Mouse (Mus musculus): Measurements from ENCODE around the gene Ptk6. TPM values are rescaled to one million over a fixed set of nuclear protein-coding genes. Genes with fewer than 3 reads are reported as not detected.
A peak's percentile ranks its signal among the peaks of the same experiment; 100 is the strongest.

Ptk6 gene
- polyA plus RNA-seq, 1 experiment from 2014 or later, result not detected

DNA sequence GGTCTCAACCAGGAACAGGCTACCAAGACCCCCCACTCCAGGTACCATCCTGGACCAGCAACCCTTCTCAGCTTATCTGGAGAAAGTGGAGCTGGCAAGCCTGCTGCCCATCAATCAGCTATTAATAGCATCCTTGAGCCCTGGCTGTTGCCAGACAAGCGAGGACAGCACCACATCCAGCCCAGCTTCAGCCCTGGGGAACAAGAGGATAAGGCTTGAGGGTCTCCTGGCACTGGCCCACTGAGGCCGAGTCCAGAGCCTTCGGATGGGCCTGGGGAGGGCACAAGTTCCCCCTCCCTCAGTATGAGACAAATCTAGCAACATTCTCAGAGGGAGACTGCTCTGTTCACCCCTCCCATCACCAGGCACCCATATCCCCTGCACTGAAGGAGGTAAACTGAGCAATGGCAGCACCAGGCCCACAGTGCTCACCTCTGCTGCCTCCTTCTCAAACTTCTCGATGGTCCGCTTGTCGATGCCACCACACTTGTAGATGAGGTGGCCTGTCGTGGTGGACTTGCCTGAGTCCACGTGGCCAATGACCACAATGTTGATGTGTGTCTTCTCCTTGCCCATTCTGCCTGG is 47.7 kb downstream of the Ptk6 start:
- Histone ChIP-seq H3K27ac (ENCODE audit: low read depth, low read length) (no peak overlapping the region), H3K36me3 (ENCODE audit: control insufficient read depth, insufficient read depth, low read length) (no peaks in the 10 kb centered on the region), H3K4me1 (ENCODE audit: control insufficient read depth, insufficient read depth, low read length) (peaks cover 6% of the 10 kb centered on the region), H3K4me3 (ENCODE audit: low read depth, low read length) (no peak overlapping the region), H3K9me3 (ENCODE audit: control insufficient read depth, low read length) (no peaks in the 10 kb centered on the region), H3K4me2 (ENCODE audit: low read depth) (no peak overlapping the region), H3K9ac (ENCODE audit: low read length) (no peak overlapping the region), H3K27me3 (ENCODE audit: control insufficient read depth, insufficient read depth, low read length) (peaks cover 31% of the 10 kb centered on the region)
- ATAC-seq (ENCODE audit: insufficient read depth, low FRiP score, low TSS enrichment), result no peak
- no peak for DNase-seq (ENCODE audit: low spot score)
- whole genome bisulfite sequencing, result 82% methylated on average over 8 of the region's 8 CpGs

DNA sequence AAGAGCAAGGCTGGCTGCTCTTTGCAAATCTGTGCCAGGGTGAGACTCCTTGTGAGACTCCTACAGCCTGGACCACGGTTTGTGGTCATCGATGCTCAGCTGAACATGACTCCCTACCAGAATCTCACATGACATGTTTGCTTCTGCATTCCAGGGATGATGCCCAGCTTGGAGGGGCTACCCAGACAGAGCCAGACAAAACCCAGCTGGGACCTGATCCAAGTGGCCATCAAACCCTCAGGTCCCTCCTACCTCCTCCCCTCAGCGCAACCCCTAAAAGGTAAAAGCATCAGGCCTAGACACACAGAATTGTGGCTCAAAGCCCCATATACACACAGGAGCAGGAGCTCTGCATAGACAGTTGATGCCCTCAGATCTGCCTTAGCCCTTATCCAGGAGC is 48.2 kb downstream of the Ptk6 start:
- WGBS, result 89% methylated on average over 3 of the region's 3 CpGs
- H3K9ac ChIP-seq (ENCODE audit: low read length), result no peak overlapping the region
- DNase-seq (ENCODE audit: low spot score) (no peak), ATAC-seq (ENCODE audit: insufficient read depth, low FRiP score, low TSS enrichment) (no peak)
- H3K4me1 ChIP-seq (ENCODE audit: control insufficient read depth, insufficient read depth, low read length), result peaks cover under 1% of the 10 kb centered on the region; the same call in 1 of the 2 replicates
- peaks cover 31% of the 10 kb centered on the region for H3K27me3 ChIP-seq (ENCODE audit: control insufficient read depth, insufficient read depth, low read length)
- no peak overlapping the region for H3K4me2 ChIP-seq (ENCODE audit: low read depth)
- H3K9me3 ChIP-seq (ENCODE audit: control insufficient read depth, low read length), result no peaks in the 10 kb centered on the region
- H3K4me3 ChIP-seq (ENCODE audit: low read depth, low read length), result no peak overlapping the region
- H3K27ac ChIP-seq (ENCODE audit: low read depth, low read length), result no peak overlapping the region
- no peaks in the 10 kb centered on the region for H3K36me3 ChIP-seq (ENCODE audit: control insufficient read depth, insufficient read depth, low read length)

DNA sequence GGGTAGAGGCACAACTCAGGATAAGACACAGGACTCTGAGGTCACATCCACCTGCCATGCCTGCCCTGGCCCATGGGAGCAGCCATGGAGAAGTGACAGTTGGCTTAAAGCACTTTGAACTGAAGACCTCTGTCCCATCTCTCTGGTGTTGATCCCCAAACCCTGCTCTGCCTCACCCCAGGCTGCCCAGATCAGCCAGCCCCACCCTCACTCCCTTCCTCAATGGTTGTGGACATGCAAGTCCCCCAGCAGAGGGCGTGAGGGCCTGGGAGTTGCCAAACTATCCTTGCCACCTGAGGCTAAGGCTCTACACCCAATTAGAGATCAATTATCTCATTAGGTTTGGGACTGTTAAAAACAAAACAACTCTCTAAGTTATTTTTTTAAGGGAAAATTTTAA is 48.8 kb downstream of the Ptk6 start:
- ATAC-seq (ENCODE audit: insufficient read depth, low FRiP score, low TSS enrichment), result no peak
- H3K27ac ChIP-seq (ENCODE audit: low read depth, low read length), result no peak overlapping the region
- no peak overlapping the region for H3K4me2 ChIP-seq (ENCODE audit: low read depth)
- no peak overlapping the region for H3K9ac ChIP-seq (ENCODE audit: low read length)
- H3K9me3 ChIP-seq (ENCODE audit: control insufficient read depth, low read length), result no peaks in the 10 kb centered on the region
- H3K4me3 ChIP-seq (ENCODE audit: low read depth, low read length), result no peak overlapping the region
- H3K36me3 ChIP-seq (ENCODE audit: control insufficient read depth, insufficient read depth, low read length), result no peaks in the 10 kb centered on the region
- DNase-seq (ENCODE audit: low spot score), result no peak
- peaks cover 31% of the 10 kb centered on the region for H3K27me3 ChIP-seq (ENCODE audit: control insufficient read depth, insufficient read depth, low read length)
- no peaks in the 10 kb centered on the region for H3K4me1 ChIP-seq (ENCODE audit: control insufficient read depth, insufficient read depth, low read length)
- 8% methylated on average over 1 of the region's 1 CpGs for WGBS

GRCm38 (mm10) chr2:181153131-181153530 is 49.5 kb downstream of the Ptk6 start:
- H3K27ac ChIP-seq (ENCODE audit: low read depth, low read length), result no peak overlapping the region
- no peak overlapping the region for H3K4me3 ChIP-seq (ENCODE audit: low read depth, low read length)
- no peaks in the 10 kb centered on the region for H3K9me3 ChIP-seq (ENCODE audit: control insufficient read depth, low read length)
- no peaks in the 10 kb centered on the region for H3K4me1 ChIP-seq (ENCODE audit: control insufficient read depth, insufficient read depth, low read length)
- WGBS, result 84% methylated on average over 1 of the region's 1 CpGs
- peaks cover 33% of the 10 kb centered on the region for H3K27me3 ChIP-seq (ENCODE audit: control insufficient read depth, insufficient read depth, low read length)
- H3K9ac ChIP-seq (ENCODE audit: low read length), result no peak overlapping the region
- no peak overlapping the region for H3K4me2 ChIP-seq (ENCODE audit: low read depth)
- DNase-seq (ENCODE audit: low spot score) (no peak), ATAC-seq (ENCODE audit: insufficient read depth, low FRiP score, low TSS enrichment) (no peak)
- no peaks in the 10 kb centered on the region for H3K36me3 ChIP-seq (ENCODE audit: control insufficient read depth, insufficient read depth, low read length)

GRCm38 (mm10) chr2:181152701-181153100 is 49.9 kb downstream of the Ptk6 start:
- Histone ChIP-seq H3K4me1 (ENCODE audit: control insufficient read depth, insufficient read depth, low read length) (no peaks in the 10 kb centered on the region), H3K4me2 (ENCODE audit: low read depth) (no peak overlapping the region), H3K4me3 (ENCODE audit: low read depth, low read length) (no peak overlapping the region), H3K27me3 (ENCODE audit: control insufficient read depth, insufficient read depth, low read length) (peaks cover 34% of the 10 kb centered on the region), H3K9ac (ENCODE audit: low read length) (no peak overlapping the region), H3K27ac (ENCODE audit: low read depth, low read length) (no peak overlapping the region), H3K36me3 (ENCODE audit: control insufficient read depth, insufficient read depth, low read length) (no peaks in the 10 kb centered on the region), H3K9me3 (ENCODE audit: control insufficient read depth, low read length) (no peaks in the 10 kb centered on the region)
- 95% methylated on average over 17 of the region's 17 CpGs for WGBS
- DNase-seq (ENCODE audit: low spot score) (no peak), ATAC-seq (ENCODE audit: insufficient read depth, low FRiP score, low TSS enrichment) (no peak)

DNA sequence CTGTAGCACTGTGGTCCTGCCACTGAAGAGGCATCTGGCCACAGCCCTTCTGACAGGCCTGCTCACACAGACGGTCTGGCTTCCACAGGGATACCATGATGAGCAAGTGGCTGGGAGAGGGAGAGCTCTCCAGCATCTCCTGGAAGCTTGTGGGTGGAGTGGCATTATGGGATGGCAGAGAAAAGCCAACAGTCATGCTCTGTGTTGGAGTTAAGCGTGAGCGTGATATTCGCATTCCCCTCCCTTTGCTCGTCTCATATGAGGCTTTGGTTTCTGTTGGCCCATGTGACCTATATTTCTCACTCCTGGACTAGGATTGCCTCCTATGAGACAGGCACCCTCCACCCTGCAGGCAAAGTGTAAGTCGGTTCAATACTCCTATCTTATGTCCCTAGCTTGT is 52.3 kb downstream of the Ptk6 start:
- DNase-seq (ENCODE audit: low spot score) (no peak), ATAC-seq (ENCODE audit: insufficient read depth, low FRiP score, low TSS enrichment) (no peak)
- no peaks in the 10 kb centered on the region for H3K36me3 ChIP-seq (ENCODE audit: control insufficient read depth, insufficient read depth, low read length)
- peaks cover 18% of the 10 kb centered on the region for H3K27me3 ChIP-seq (ENCODE audit: control insufficient read depth, insufficient read depth, low read length)
- H3K9ac ChIP-seq (ENCODE audit: low read length), result no peak overlapping the region
- no peaks in the 10 kb centered on the region for H3K9me3 ChIP-seq (ENCODE audit: control insufficient read depth, low read length)
- no peak overlapping the region for H3K4me3 ChIP-seq (ENCODE audit: low read depth, low read length)
- no peaks in the 10 kb centered on the region for H3K4me1 ChIP-seq (ENCODE audit: control insufficient read depth, insufficient read depth, low read length)
- no peak overlapping the region for H3K4me2 ChIP-seq (ENCODE audit: low read depth)
- H3K27ac ChIP-seq (ENCODE audit: low read depth, low read length), result no peak overlapping the region
- WGBS, result 74% methylated on average over 6 of the region's 6 CpGs

DNA sequence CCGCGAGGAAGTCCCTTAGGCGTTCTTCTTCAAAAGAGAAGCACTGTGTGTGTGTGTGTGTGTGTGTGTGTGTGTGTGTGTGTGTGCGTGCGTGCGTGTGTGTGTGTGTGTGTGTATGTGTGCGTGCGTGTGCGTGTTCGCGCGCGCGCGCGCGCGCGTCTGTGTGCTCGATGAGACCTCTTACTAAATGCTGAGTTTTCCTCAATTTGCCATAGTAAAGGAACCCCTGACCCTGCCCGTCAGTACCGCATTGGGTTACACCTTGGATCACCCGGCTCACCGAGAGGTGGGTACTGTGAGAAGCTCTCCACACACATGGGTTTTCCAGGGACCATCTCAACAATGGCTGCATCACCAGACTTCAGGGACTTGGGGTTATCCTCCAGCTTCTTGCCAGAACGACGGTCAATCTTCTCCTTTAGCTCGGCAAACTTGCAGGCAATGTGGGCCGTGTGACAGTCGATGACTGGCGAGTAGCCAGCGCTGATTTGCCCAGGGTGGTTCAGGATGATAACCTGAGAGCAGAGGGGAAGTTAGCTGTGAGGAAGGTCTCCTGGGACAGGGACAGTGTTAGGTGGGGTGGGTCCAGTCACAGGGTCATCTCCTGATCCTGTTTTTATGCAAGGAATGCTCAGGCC is 54.2 kb downstream of the Ptk6 start:
- DNase-seq (ENCODE audit: low spot score) (no peak), ATAC-seq (ENCODE audit: insufficient read depth, low FRiP score, low TSS enrichment) (no peak)
- H3K27me3 ChIP-seq (ENCODE audit: control insufficient read depth, insufficient read depth, low read length), result peaks cover 13% of the 10 kb centered on the region; the same call in 1 of the 2 replicates
- H3K9ac ChIP-seq (ENCODE audit: low read length), result no peak overlapping the region
- H3K4me1 ChIP-seq (ENCODE audit: control insufficient read depth, insufficient read depth, low read length), result no peaks in the 10 kb centered on the region
- no peaks in the 10 kb centered on the region for H3K9me3 ChIP-seq (ENCODE audit: control insufficient read depth, low read length)
- peak overlapping the region; percentile 40 for H3K4me3 ChIP-seq (ENCODE audit: low read depth, low read length)
- H3K27ac ChIP-seq (ENCODE audit: low read depth, low read length), result no peak overlapping the region
- 12% methylated on average over 28 of the region's 31 CpGs for WGBS
- peak overlapping the region; percentile 88 for H3K4me2 ChIP-seq (ENCODE audit: low read depth)
- no peaks in the 10 kb centered on the region for H3K36me3 ChIP-seq (ENCODE audit: control insufficient read depth, insufficient read depth, low read length)

- ATAC-seq (ENCODE audit: insufficient read depth, low FRiP score, low TSS enrichment) (peak; percentile 75), DNase-seq (ENCODE audit: low spot score) (peak; percentile 52)
- Histone ChIP-seq H3K4me2 (ENCODE audit: low read depth) (peak overlapping the region; percentile 88), H3K27ac (ENCODE audit: low read depth, low read length) (no peak overlapping the region), H3K27me3 (ENCODE audit: control insufficient read depth, insufficient read depth, low read length) (peaks cover 13% of the 10 kb centered on the region; the same call in 1 of the 2 replicates), H3K9ac (ENCODE audit: low read length) (peak overlapping the region; percentile 49), H3K4me1 (ENCODE audit: control insufficient read depth, insufficient read depth, low read length) (no peaks in the 10 kb centered on the region), H3K36me3 (ENCODE audit: control insufficient read depth, insufficient read depth, low read length) (no peaks in the 10 kb centered on the region), H3K9me3 (ENCODE audit: control insufficient read depth, low read length) (no peaks in the 10 kb centered on the region), H3K4me3 (ENCODE audit: low read depth, low read length) (peak overlapping the region; percentile 40)
- WGBS, result under 1% methylated on average over 61 of the region's 61 CpGs
Observed at GRCm38 (mm10) chr2:181147546-181148317, 54.9 kb downstream of the Ptk6 start.

All from neural tube, embryonic 11.5 days (tissue).